Mouse (Mus musculus) liver, postnatal 0 days (tissue): ENCODE data around the gene Tlcd1. TPM values are rescaled to one million over a fixed set of nuclear protein-coding genes. Genes with fewer than 3 reads are reported as not detected.

Source experiments
- ATAC-seq: fragments of 200-750 bp; cut with Nextera tagmentation; 2 replicates; pipeline ENCODE4 v1.8.0; 2017; ENCODE audit warnings: mild to moderate bottlenecking, moderate library complexity
- DNase-seq: peaks from one replicate; pipeline ENCODE4 v3.0.0-alpha.2; 2016
- H3K27ac ChIP-seq: fragments of 300-500 bp; sonication (generic); 2 replicates; pipeline ENCODE4 v1.5.1; 2014; ENCODE audit warnings: antibody characterized with exemption, moderate library complexity, mild to moderate bottlenecking, low read depth
- H3K27me3 ChIP-seq: fragments of 300-500 bp; sonication (generic); 2 replicates; pipeline ENCODE4 v1.6.1; 2014; ENCODE audit warnings: low read length, control low read depth, mixed read lengths; ENCODE audit not compliant: insufficient read depth
- H3K36me3 ChIP-seq: fragments of 300-500 bp; sonication (generic); replicated peaks from 2 replicates; pipeline ENCODE4 v1.6.1; 2014; ENCODE audit warnings: mild to moderate bottlenecking, control low read depth, low read length, moderate library complexity, mixed read lengths; ENCODE audit not compliant: insufficient read depth
- H3K4me1 ChIP-seq: fragments of 300-500 bp; sonication (generic); 2 replicates; pipeline ENCODE4 v1.6.1; 2014; ENCODE audit warnings: antibody characterized with exemption, mild to moderate bottlenecking, control low read depth; ENCODE audit not compliant: insufficient read depth
- H3K4me2 ChIP-seq: fragments of 300-500 bp; sonication (generic); 2 replicates; pipeline ENCODE4 v1.6.1; 2014; ENCODE audit warnings: low read depth, mild to moderate bottlenecking, low read length, moderate library complexity, mixed read lengths
- H3K4me3 ChIP-seq: fragments of 300-500 bp; sonication (generic); 2 replicates; pipeline ENCODE4 v1.5.1; 2014; ENCODE audit warnings: low read depth, low read length
- H3K9ac ChIP-seq: fragments of 300-500 bp; sonication (generic); replicated peaks from 2 replicates; pipeline ENCODE4 v1.6.1; 2014; ENCODE audit warnings: mild to moderate bottlenecking, moderate library complexity
- H3K9me3 ChIP-seq: fragments of 300-500 bp; sonication (generic); 2 replicates; pipeline ENCODE4 v1.6.1; 2016; ENCODE audit warnings: mild to moderate bottlenecking, control low read depth, low read length, mixed read lengths
- CTCF ChIP-seq: sonication (generic); IDR thresholded peaks from 2 replicates; pipeline ENCODE4 v1.5.1; 2016; ENCODE audit warnings: antibody characterized with exemption, low read depth
- EP300 ChIP-seq: IDR thresholded peaks from 2 replicates; pipeline ENCODE4 v1.6.1; 2016; ENCODE audit warnings: antibody characterized with exemption, low read depth, mild to moderate bottlenecking
- WGBS: fragments of 180-500 bp; shearing (Covaris S2); extraction: QIAGEN DNeasy Blood & Tissue Kit; methylation state at CpG from one replicate; pipeline ENCODE4 v1.1.7; 2014; ENCODE audit not compliant: insufficient replicate concordance; 5-methylcytosine and 5-hydroxymethylcytosine counted together
- microRNA-seq: library from miRNA; unstranded; fragments of <30 nt; microRNA quantifications from one replicate; pipeline ENCODE4, GENCODE M21; 2016
- polyA plus RNA-seq: library from polyadenylated mRNA; unstranded; fragments of >200 nt; fragmentation: Nextera tagmentation; extraction: Ambion mirVana; gene quantifications from 2 replicates; pipeline ENCODE4 v1.2.1, GENCODE M21; 2015

Tlcd1 gene
- polyA plus RNA-seq, 1 experiment from 2014 or later = 38.2 TPM

DNA sequence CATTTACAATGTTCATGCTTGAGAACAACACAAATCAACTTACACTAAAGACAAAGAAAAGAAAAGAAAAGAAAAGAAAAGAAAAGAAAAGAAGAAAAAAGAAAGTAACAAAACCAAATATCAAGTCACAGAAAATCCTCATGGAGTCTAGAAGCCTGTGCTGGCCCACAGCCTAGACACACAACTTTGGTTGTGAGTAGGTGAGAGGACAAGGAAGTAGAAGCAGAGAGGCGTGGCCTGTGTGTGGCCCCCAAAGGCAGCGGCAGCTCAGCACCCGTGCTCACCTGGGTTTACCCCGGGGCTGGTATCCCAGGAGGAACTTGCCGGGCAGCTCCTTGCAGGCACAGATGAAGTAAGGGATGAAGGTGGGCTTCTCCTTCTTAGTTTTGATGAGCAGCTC lies 35.0 kb downstream of the Tlcd1 start:
- Histone ChIP-seq H3K27ac (no peak overlapping the region), H3K9ac (no peak overlapping the region), H3K4me2 (no peak overlapping the region), H3K27me3 (no peaks in the 10 kb centered on the region), H3K4me1 (no peaks in the 10 kb centered on the region), H3K9me3 (no peaks in the 10 kb centered on the region), H3K36me3 (peaks cover 88% of the 10 kb centered on the region), H3K4me3 (no peak overlapping the region)
- DNase-seq (no peak), ATAC-seq (no peak)
- 91% methylated on average over 5 of the region's 5 CpGs for WGBS
- TF ChIP-seq EP300 (no peak), CTCF (no peak)

DNA sequence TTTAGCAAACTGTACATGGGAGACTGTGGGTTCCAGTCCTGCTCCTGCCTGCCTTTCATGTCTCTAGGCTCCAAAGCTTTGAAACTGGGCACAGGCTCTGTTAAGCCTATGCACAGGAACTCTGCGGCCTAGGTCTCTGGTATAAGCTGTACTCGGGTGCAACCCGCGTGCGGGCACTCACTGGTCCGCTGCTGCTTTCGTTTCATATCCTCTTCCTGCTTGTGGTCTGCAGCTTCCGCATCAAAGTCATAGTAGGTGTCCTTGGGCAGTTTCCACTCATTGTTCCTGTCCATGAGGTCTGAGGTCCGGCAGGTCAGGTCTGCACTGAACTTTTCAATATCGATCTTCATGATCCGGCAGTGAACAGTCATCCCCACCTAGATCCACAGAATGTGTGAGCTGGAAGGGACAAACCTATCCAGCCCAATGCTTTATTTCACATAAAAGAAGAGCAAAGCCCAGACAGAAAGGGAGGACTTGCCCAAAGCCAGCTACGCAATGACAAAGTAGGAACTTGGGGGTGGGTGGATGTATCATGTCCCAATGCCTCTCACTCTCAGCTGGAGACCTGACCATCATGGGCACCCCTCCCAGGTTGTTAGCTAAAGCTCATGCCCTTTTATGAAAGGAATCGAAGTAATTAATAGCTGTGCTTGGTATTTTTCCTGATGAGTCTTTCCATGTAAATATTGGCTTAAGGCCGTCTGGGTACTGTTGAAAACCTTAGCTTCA lies 36.7 kb downstream of the Tlcd1 start:
- Histone ChIP-seq H3K9ac (no peak overlapping the region), H3K36me3 (peaks cover 87% of the 10 kb centered on the region), H3K4me2 (no peak overlapping the region), H3K27ac (peak overlapping the region; percentile 63), H3K4me3 (no peak overlapping the region), H3K9me3 (no peaks in the 10 kb centered on the region), H3K27me3 (no peaks in the 10 kb centered on the region), H3K4me1 (no peaks in the 10 kb centered on the region)
- peak; percentile 55 for DNase-seq
- no peak for TF ChIP-seq CTCF
- no peak for TF ChIP-seq EP300
- WGBS = 61% methylated on average over 14 of the region's 14 CpGs
- ATAC-seq = peak; percentile 56

DNA sequence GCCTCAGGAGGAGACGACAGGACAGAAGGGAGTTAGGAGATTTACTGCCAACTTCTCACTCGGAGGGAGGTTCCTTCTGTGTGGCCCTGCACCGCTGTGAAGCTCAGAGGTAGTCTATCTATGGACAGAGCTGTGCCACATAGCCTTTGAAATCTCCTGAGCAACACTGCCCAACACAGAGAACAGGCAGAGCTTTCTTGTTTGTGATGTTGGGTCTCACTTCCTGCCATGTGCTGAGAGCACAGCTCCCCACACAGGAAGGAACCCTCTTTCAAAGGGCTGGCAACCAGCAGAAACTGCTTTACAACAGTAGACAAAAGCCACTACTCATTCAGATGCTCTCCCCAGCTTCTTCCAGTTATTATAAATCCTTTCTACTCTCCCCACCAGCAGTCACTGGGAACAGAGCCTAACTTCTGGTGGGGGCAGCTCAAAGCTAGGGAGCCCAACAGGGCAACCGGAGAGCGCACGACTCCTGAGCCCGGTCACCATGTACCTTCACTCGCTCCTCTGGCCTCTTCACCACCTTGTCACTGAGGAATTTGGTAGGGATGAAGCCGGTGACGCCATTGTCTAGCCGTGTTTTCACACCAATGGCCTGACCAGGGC lies 39.3 kb downstream of the Tlcd1 start:
- Histone ChIP-seq H3K36me3 (peaks cover 87% of the 10 kb centered on the region), H3K4me1 (no peaks in the 10 kb centered on the region), H3K27ac (no peak overlapping the region), H3K9ac (no peak overlapping the region), H3K4me2 (no peak overlapping the region), H3K27me3 (no peaks in the 10 kb centered on the region), H3K9me3 (no peaks in the 10 kb centered on the region), H3K4me3 (no peak overlapping the region)
- DNase-seq = no peak
- ATAC-seq = no peak
- 86% methylated on average over 11 of the region's 11 CpGs for WGBS
- TF ChIP-seq EP300 = no peak
- TF ChIP-seq CTCF = no peak

DNA sequence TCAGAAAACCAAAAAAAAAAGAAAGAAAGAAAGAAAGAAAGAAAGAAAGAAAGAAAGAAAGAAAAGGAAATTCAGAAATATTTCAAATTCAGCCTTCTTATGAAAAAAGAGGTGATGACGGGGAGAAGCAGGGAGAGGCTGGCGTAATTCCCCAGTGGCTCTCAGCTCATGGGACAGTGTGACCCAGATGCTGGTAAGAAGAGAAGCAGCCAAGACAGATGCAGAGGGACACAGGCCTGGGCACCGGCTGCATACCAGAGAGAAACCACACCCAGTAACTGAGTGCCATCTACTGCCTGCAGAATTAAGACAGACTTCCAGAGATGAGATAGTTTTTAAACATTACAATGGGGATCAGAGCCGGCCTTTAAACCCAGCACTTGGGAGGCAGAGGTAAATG lies 47.1 kb downstream of the Tlcd1 start:
- Histone ChIP-seq H3K36me3 (peaks cover 90% of the 10 kb centered on the region), H3K4me3 (no peak overlapping the region), H3K27ac (no peak overlapping the region), H3K9me3 (no peaks in the 10 kb centered on the region), H3K4me2 (no peak overlapping the region), H3K9ac (no peak overlapping the region), H3K4me1 (no peaks in the 10 kb centered on the region), H3K27me3 (no peaks in the 10 kb centered on the region)
- no peak for ATAC-seq
- WGBS = 89% methylated on average over 4 of the region's 4 CpGs
- TF ChIP-seq EP300 = no peak
- no peak for TF ChIP-seq CTCF
- DNase-seq = no peak

Small RNAs within 50 kb of the gene (microRNA-seq; reads per million reads assigned to microRNA genes)
- 1.2 reads per million for gene Mir7653

Other genes starting within 250 kb of the Tlcd1 start
- not detected in 2 replicates for gene Sez6, start 245.9 kb upstream of the Tlcd1 start, polyA plus RNA-seq
- 5.0 and 5.1 TPM in 2 replicates for gene Phf12, start 194.0 kb upstream of the Tlcd1 start, polyA plus RNA-seq
- 9.2 and 10.6 TPM in 2 replicates for gene Dhrs13, start 144.4 kb upstream of the Tlcd1 start, polyA plus RNA-seq
- 23.1 and 25.9 TPM in 2 replicates for gene Flot2, start 138.8 kb upstream of the Tlcd1 start, polyA plus RNA-seq
- 9.3 and 10.6 TPM in 2 replicates for gene Eral1, start 96.3 kb upstream of the Tlcd1 start, polyA plus RNA-seq
- gene Fam222b, start 82.1 kb upstream of the Tlcd1 start, polyA plus RNA-seq = 5.9 and 7.5 TPM in 2 replicates
- gene Traf4, start 11.1 kb upstream of the Tlcd1 start, polyA plus RNA-seq = 15.3 and 18.9 TPM in 2 replicates
- 4.9 and 5.4 TPM in 2 replicates for gene Nek8, start within 50 bp of the Tlcd1 start, polyA plus RNA-seq
- 732 and 758 TPM in 2 replicates for gene Rpl23a, start 6.9 kb downstream of the Tlcd1 start, polyA plus RNA-seq
- 26.6 and 28.9 TPM in 2 replicates for gene Rab34, start 11.7 kb downstream of the Tlcd1 start, polyA plus RNA-seq
- 0.84 and 1.00 TPM in 2 replicates for gene Proca1, start 16.7 kb downstream of the Tlcd1 start, polyA plus RNA-seq
- 35.3 and 35.8 TPM in 2 replicates for gene Sdf2, start 69.0 kb downstream of the Tlcd1 start, polyA plus RNA-seq
- gene Supt6, start 69.3 kb downstream of the Tlcd1 start, polyA plus RNA-seq = 4.7 and 5.5 TPM in 2 replicates
- gene 2610507B11Rik, start 85.0 kb downstream of the Tlcd1 start, polyA plus RNA-seq = 29.6 and 32.7 TPM in 2 replicates
- 0.07 TPM in 1 of 2 replicates, not detected in the other for gene BC030499, start 114.1 kb downstream of the Tlcd1 start, polyA plus RNA-seq
- 9.8 and 11.4 TPM in 2 replicates for gene Spag5, start 124.8 kb downstream of the Tlcd1 start, polyA plus RNA-seq
- gene Aldoc, start 146.3 kb downstream of the Tlcd1 start, polyA plus RNA-seq = 12.1 and 15.4 TPM in 2 replicates
- 33.1 and 34.6 TPM in 2 replicates for gene Pigs, start 151.7 kb downstream of the Tlcd1 start, polyA plus RNA-seq
- 63.7 and 77.0 TPM in 2 replicates for gene Unc119, start 166.8 kb downstream of the Tlcd1 start, polyA plus RNA-seq
- not detected in 2 replicates for gene Foxn1, start 209.8 kb downstream of the Tlcd1 start, polyA plus RNA-seq
- gene Slc13a2, start 245.5 kb downstream of the Tlcd1 start, polyA plus RNA-seq = 0.07 and 0.08 TPM in 2 replicates